Mouse (Mus musculus) liver, embryonic 12.5 days (tissue): ENCODE measurements around the gene Hoxc13. TPM values are rescaled to one million over a fixed set of nuclear protein-coding genes. Genes with fewer than 3 reads are reported as not detected.
A peak's percentile ranks its signal among the peaks of the same experiment; 100 is the strongest.

ENCODE experiments used
- ATAC-seq: fragments of 200-750 bp; cut with Nextera tagmentation; 2 replicates; pipeline ENCODE4 v1.8.0; 2017; ENCODE audit warnings: moderate number of reproducible peaks, mild to moderate bottlenecking, moderate library complexity
- H3K27ac ChIP-seq: fragments of 300-500 bp; sonication (generic); 2 replicates; pipeline ENCODE4 v1.5.1; 2016; ENCODE audit warnings: mild to moderate bottlenecking
- H3K27me3 ChIP-seq: fragments of 300-500 bp; sonication (generic); replicated peaks from 2 replicates; pipeline ENCODE4 v1.6.1; 2016; ENCODE audit warnings: mild to moderate bottlenecking, moderate library complexity
- H3K36me3 ChIP-seq: fragments of 300-500 bp; sonication (generic); 2 replicates; pipeline ENCODE4 v1.6.1; 2016; ENCODE audit warnings: mild to moderate bottlenecking, moderate library complexity
- H3K4me1 ChIP-seq: fragments of 300-500 bp; sonication (generic); 2 replicates; pipeline ENCODE4 v1.6.1; 2016
- H3K4me2 ChIP-seq: fragments of 300-500 bp; sonication (generic); 2 replicates; pipeline ENCODE4 v1.6.1; 2016; ENCODE audit warnings: mild to moderate bottlenecking, moderate library complexity
- H3K4me3 ChIP-seq: fragments of 300-500 bp; sonication (generic); 2 replicates; pipeline ENCODE4 v1.5.1; 2016; ENCODE audit warnings: mild to moderate bottlenecking, moderate library complexity
- H3K9ac ChIP-seq: fragments of 300-500 bp; sonication (generic); 2 replicates; pipeline ENCODE4 v1.6.1; 2016; ENCODE audit warnings: mild to moderate bottlenecking, moderate library complexity
- H3K9me3 ChIP-seq: fragments of 300-500 bp; sonication (generic); replicated peaks from 2 replicates; pipeline ENCODE4 v1.6.1; 2016; ENCODE audit warnings: mild to moderate bottlenecking, moderate library complexity
- WGBS: fragments of 180-500 bp; shearing (Covaris S2); methylation state at CpG from one replicate; pipeline ENCODE4 v1.1.7; 2016; ENCODE audit not compliant: insufficient replicate concordance; 5-methylcytosine and 5-hydroxymethylcytosine counted together
- polyA plus RNA-seq: library from polyadenylated mRNA; unstranded; fragments of >200 nt; fragmentation: Nextera tagmentation; extraction: Ambion mirVana; gene quantifications from 2 replicates; pipeline ENCODE4 v1.2.1, GENCODE M21; 2016

Gene Hoxc13
- polyA plus RNA-seq, 1 experiment from 2014 or later = not detected

DNA sequence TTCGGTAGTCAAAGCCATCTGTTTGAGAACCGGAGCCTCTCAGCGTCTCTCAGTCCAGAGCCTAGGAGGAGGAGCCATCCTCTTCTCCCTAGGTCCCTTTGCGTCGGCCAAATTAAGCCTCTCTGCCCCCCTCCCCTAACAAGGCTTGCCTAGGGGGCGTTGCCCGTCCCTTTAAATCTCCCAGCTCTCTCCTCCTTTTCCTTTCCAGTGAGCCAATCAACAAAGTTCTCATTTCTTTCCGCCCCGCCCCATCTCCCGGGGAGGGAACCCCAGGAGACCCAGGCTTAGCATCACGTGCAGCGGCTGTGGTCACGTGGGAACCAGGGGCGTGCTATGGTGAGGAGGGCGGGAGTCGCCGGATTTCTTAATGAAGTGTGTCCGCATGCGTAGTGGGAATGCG, 284 bp upstream of the Hoxc13 start:
- Histone ChIP-seq H3K4me1 (no peaks in the 10 kb centered on the region), H3K36me3 (no peaks in the 10 kb centered on the region), H3K4me3 (no peak overlapping the region), H3K4me2 (peak overlapping the region; percentile 25), H3K9ac (no peak overlapping the region), H3K9me3 (no peaks in the 10 kb centered on the region), H3K27me3 (peaks cover 99% of the 10 kb centered on the region), H3K27ac (no peak overlapping the region)
- no peak for ATAC-seq
- 3% methylated on average over 20 of the region's 20 CpGs for WGBS

DNA sequence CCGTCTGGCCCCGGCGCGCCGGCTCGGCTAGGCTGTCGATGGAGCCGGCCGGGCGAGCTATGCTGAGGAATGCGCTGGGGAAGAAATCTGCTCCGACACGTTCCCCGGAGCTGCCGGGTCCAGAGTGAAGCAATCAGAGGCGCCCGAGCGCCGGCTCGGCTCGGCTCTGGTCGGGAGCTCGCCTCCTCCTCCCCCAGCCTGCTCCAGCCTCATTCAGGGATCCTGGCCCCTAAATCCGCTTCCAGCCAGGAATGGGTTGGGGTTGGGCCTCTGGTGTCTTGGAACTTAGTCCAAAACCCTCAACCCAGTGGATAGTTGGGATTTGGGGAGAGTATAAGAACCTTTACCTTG, 1.1 kb downstream of the Hoxc13 start:
- Histone ChIP-seq H3K4me3 (no peak overlapping the region), H3K27ac (no peak overlapping the region), H3K36me3 (no peaks in the 10 kb centered on the region), H3K27me3 (peaks cover 99% of the 10 kb centered on the region), H3K9me3 (no peaks in the 10 kb centered on the region), H3K4me2 (no peak overlapping the region), H3K4me1 (no peaks in the 10 kb centered on the region), H3K9ac (no peak overlapping the region)
- ATAC-seq = no peak
- WGBS = 1% methylated on average over 24 of the region's 24 CpGs

DNA sequence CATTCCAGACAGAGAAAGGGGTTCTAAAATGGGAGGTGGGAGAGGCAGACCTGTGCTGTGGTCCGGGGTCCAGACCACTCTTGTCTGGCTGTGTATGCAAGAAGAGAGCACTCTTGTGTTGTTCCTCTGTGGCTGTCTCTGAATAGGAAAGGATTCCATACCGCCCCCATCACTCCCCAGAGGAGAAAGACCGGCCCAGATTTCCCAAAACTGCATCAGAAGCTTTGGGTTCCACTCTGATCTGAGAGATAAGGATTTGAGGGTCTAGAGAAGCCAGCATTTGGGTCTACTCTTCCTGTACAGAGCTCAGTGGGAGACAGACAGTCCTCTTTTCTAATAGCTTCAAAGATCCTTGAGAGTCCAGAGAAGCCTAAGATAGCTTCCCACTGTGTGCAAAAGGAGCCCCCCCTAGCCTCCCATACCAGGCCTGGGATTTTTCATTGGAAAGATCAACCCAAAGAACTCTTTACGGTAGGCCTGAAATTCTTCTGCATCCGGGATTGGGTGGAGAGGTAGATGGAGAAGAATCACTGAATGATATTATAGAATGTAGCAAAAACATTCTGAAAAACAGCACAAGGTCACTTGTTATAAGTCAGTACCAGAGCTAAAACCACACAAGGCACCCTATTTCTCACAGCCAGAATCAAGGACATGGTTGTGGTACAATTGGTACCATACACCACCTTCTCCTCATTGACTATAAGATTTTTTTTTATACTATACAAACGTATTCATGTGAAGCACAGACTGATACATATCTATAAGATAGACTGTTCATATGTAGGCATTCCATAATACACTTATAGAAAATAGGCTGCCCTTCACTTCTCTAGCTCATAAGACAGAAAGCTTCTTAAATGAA, 2.0 kb downstream of the Hoxc13 start:
- H3K9ac ChIP-seq = no peak overlapping the region
- H3K4me3 ChIP-seq = no peak overlapping the region
- H3K36me3 ChIP-seq = no peaks in the 10 kb centered on the region
- H3K27me3 ChIP-seq = peaks cover 99% of the 10 kb centered on the region
- no peaks in the 10 kb centered on the region for H3K4me1 ChIP-seq
- H3K4me2 ChIP-seq = no peak overlapping the region
- no peaks in the 10 kb centered on the region for H3K9me3 ChIP-seq
- WGBS = 10% methylated on average over 6 of the region's 6 CpGs
- no peak overlapping the region for H3K27ac ChIP-seq
- no peak for ATAC-seq

DNA sequence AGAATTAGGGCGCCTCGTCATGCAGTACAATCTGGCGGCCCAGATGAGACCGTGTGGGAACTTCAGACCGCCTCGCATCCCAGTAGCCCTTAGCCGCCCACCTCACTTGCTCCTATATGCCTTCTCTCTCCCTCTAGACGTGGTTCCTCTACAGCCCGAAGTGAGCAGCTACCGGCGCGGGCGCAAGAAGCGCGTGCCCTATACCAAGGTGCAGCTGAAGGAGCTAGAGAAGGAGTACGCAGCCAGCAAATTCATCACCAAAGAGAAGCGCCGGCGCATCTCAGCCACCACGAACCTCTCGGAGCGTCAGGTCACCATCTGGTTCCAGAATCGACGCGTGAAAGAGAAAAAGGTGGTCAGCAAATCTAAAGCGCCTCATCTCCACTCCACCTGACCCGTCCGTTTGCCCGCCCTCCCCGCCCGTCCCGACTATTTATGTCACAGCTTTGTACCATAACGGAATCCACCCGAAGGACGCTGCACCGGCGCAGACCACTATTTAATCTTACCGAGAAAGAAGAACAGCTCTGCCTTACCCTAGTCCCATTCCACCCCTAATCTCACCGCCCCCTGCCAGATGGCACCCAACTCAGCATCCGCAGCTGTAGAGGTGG, 6.2 kb downstream of the Hoxc13 start:
- Histone ChIP-seq H3K27ac (no peak overlapping the region), H3K4me3 (no peak overlapping the region), H3K9ac (no peak overlapping the region), H3K9me3 (no peaks in the 10 kb centered on the region), H3K36me3 (no peaks in the 10 kb centered on the region), H3K4me2 (no peak overlapping the region), H3K4me1 (no peaks in the 10 kb centered on the region), H3K27me3 (peaks cover 99% of the 10 kb centered on the region)
- ATAC-seq = no peak
- WGBS = 3% methylated on average over 40 of the region's 40 CpGs

DNA sequence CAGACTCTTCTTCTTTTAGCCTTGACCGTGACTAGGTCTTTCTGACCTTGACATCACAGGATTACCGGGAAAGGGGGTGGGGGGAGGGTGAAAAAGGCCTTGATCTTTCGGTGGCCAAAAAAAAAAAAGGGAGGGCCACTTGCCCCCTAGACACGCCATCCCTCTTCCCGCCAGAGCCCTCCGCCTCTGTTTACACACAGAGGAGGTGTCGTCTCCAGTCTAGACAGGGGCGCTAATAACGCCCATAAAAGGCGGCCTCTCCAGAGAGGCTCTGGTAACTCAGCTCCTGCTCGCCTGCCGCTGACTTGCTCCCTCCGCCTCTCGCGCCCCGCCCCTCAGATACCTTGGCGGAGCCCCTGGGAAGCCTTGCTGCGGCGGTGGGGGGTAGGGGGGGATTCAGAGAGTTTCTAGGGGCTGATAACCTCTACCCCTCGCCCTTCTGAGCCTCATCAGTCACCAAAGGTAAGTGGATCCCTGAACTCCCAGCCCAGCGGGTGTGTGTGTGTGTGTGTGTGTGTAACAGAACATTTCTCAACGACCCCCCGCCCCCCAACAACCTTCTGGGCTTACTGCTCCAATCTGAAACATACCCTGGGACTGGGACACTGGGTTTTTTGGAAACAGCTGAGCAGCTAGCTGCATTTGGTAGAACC, 10.9 kb downstream of the Hoxc13 start:
- ATAC-seq = no peak
- peaks cover 100% of the 10 kb centered on the region for H3K27me3 ChIP-seq
- H3K4me1 ChIP-seq = no peaks in the 10 kb centered on the region
- no peaks in the 10 kb centered on the region for H3K36me3 ChIP-seq
- 4% methylated on average over 23 of the region's 23 CpGs for WGBS
- H3K9me3 ChIP-seq = no peaks in the 10 kb centered on the region
- no peak overlapping the region for H3K4me2 ChIP-seq
- no peak overlapping the region for H3K4me3 ChIP-seq
- no peak overlapping the region for H3K9ac ChIP-seq
- no peak overlapping the region for H3K27ac ChIP-seq

DNA sequence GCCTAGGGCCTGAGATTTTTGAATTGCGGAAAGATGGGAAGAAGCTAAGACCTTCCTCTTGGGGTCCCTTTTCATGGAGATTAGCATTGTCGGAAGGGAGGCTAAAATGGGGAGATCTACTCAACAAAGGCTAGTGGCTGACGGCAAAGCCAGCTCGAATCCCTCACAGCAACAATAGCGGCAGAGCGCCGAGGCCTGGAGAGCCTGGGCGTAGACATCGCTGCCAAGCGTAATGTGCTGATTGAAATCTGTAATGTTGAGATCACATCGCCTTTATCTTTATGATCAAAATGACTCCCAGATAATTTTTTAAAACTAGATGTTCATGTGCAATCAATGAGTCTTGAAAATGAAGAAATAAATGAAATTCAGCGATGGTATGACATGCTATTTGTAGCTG, 13.5 kb downstream of the Hoxc13 start:
- Histone ChIP-seq H3K4me1 (no peaks in the 10 kb centered on the region), H3K27ac (no peak overlapping the region), H3K9me3 (no peaks in the 10 kb centered on the region), H3K9ac (no peak overlapping the region), H3K27me3 (peaks cover 100% of the 10 kb centered on the region), H3K4me3 (no peak overlapping the region), H3K4me2 (no peak overlapping the region), H3K36me3 (no peaks in the 10 kb centered on the region)
- WGBS = 3% methylated on average over 12 of the region's 12 CpGs
- no peak for ATAC-seq

DNA sequence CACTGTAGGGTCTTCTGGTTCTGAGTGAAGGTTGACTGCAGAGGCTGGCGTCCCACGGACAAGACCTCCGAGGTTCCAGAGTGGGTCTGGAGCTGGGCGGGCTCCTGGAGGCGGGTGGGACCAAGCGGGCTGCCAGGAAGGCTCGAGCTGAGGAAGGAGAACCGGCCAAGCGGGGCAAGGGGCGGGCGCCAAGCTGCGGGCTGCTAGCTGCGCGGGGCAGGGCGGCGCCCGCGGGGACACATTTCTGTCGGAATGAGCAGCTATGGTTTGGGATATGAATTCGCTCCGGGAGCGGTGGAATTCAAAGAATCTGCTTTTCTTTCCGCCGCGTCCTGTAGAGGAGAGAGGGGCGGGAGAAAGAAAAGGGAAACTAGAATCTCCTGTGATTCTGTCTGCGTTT, 14.0 kb downstream of the Hoxc13 start:
- no peaks in the 10 kb centered on the region for H3K36me3 ChIP-seq
- under 1% methylated on average over 27 of the region's 27 CpGs for WGBS
- no peak for ATAC-seq
- no peaks in the 10 kb centered on the region for H3K4me1 ChIP-seq
- H3K27me3 ChIP-seq = peaks cover 100% of the 10 kb centered on the region
- no peaks in the 10 kb centered on the region for H3K9me3 ChIP-seq
- H3K9ac ChIP-seq = no peak overlapping the region
- H3K4me3 ChIP-seq = no peak overlapping the region
- no peak overlapping the region for H3K4me2 ChIP-seq
- H3K27ac ChIP-seq = no peak overlapping the region

DNA sequence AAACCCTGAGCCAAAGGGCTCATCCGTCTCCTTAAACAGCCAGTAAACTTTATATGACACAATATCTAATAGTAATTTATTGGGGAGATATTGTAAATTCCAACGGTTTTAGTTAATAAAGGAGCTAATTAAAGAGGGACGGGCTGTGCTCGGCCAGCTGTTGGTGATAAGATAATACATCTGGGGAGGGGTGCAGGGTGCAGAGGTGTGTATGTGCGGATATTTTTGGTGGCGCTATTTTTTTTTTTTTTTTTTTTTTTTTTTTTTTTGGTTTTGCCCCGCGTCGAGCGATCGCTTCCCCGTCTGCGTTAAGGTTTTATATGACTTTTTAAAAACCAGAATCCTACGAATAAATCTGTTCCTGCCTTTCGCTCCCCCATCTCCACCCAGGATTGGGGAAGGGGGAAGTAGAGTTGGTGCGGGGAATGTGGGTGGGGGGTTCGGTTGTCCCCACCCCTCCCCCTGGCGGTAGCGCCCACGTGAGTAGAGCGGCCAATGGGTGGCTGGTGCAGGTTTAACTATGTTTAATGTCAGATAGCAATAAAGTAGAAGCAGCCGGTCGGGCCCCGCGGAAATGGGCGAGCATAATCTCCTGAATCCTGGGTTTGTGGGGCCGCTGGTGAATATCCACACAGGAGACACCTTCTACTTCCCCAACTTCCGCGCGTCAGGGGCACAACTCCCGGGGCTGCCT, 15.5 kb downstream of the Hoxc13 start, which contains the start of gene Hoxc12:
Gene Hoxc12 (plus strand): TSS at position 479 of the 694 bp plus-strand sequence.
- no peaks in the 10 kb centered on the region for H3K9me3 ChIP-seq
- 2% methylated on average over 31 of the region's 31 CpGs for WGBS
- peaks cover 100% of the 10 kb centered on the region for H3K27me3 ChIP-seq
- no peak for ATAC-seq
- no peaks in the 10 kb centered on the region for H3K36me3 ChIP-seq
- H3K4me2 ChIP-seq = no peak within 1 kb of the TSS
- no peak within 1 kb of the TSS for H3K4me3 ChIP-seq
- no peak within 1 kb of the TSS for H3K9ac ChIP-seq
- H3K27ac ChIP-seq = no peak within 1 kb of the TSS
- H3K4me1 ChIP-seq = no peaks in the 10 kb centered on the region

DNA sequence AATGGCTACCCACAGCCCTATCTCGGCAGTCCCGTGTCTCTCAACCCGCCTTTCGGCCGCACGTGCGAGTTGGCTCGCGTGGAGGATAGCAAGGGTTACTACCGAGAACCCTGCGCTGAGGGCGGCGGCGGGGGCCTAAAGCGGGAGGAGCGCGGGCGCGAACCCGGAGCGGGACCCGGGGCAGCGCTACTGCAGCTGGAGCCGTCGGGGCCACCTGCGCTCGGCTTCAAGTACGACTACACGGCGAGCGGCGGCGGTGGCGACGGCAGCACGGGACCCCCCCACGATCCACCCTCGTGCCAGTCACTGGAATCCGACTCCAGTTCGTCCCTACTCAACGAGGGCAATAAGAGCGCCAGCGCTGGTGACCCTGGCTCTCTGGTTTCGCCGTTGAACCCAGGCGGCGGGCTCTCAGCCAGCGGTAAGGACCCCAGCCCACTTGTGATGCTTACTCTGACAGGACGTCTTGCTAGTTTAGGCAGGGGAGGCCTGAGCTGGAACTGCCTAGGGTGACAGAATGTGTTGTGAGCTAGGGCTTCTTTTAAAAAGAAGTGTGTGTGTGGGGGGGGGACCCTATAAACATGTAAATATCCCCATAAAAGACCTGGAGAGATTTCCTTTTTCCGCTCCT, 16.2 kb downstream of the Hoxc13 start:
- Histone ChIP-seq H3K27ac (no peak overlapping the region), H3K9me3 (no peaks in the 10 kb centered on the region), H3K4me1 (no peaks in the 10 kb centered on the region), H3K27me3 (peaks cover 100% of the 10 kb centered on the region), H3K36me3 (no peaks in the 10 kb centered on the region), H3K4me3 (no peak overlapping the region), H3K4me2 (no peak overlapping the region), H3K9ac (no peak overlapping the region)
- ATAC-seq = no peak
- WGBS = 4% methylated on average over 50 of the region's 50 CpGs

DNA sequence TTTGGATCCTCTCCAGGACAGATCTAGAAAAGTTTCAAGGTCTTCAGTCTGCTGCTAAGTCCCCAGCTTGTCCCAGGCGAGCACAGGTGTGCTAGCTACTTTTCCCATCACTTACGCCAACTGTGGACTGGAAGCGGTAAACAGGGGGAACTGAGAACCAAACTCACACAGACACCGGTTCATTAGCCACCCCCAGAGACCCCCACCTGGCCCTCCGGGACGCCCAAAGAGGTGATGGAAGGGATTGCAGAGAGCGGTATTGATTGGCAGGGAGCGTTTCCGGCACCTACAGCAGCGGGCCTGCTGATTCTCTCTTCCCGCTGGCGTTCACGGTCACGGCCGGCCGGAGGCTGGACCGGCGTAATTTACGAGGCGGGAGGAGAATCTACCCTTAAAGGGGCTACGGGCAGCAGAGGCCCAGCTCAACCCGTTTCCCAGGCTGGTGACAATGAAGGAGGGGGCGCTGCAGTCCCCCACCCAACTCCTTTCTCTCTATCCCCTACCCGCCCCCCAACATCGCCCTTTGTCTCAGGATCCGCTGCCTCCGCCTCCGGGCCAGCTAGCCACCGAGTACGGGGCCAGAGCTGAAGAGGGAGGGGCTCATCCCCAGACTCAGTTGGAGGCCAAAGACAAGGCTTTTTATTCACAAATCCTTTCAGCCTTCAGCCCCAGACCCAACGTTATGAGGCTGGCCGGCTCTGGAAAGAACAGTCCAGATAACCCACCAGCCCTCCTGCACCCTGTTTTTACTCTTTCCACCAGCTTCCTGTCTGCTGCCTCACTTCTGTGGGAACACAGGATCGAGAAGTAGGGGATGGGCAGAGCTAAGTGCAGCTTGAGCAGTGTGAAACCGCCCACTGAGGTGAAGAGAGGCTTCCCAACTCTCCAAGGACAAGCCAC, 18.6 kb downstream of the Hoxc13 start:
- no peak for ATAC-seq
- Histone ChIP-seq H3K4me2 (no peak overlapping the region), H3K36me3 (no peaks in the 10 kb centered on the region)

More for the DNA sequence above, 18.6 kb downstream of the Hoxc13 start:
- peaks cover 99% of the 10 kb centered on the region for H3K27me3 ChIP-seq
- no peaks in the 10 kb centered on the region for H3K4me1 ChIP-seq
- H3K4me3 ChIP-seq = no peak overlapping the region
- WGBS = 3% methylated on average over 34 of the region's 34 CpGs
- no peak overlapping the region for H3K9ac ChIP-seq
- H3K27ac ChIP-seq = no peak overlapping the region
- no peaks in the 10 kb centered on the region for H3K9me3 ChIP-seq
